Mouse (Mus musculus) CH12F3 (cell line): ENCODE data around the gene Olfr1130.
"Not testable (repeated sequence)": the region's sequence is repeated elsewhere in the genome, so short reads cannot be mapped to it uniquely, and the experiment has no call there.

Experiments used
- in situ Hi-C: fragments of 300-500 bp; cut with MboI; formaldehyde crosslinking; loops from 2 replicates; pipeline ENCODE4 v1.14.3; 2020; ENCODE audit warnings: low sequenced_read_pairs

Olfr1130 gene

GRCm38 (mm10) chr2:87605912-87606311 is at the start of gene Olfr1130:
Gene Olfr1130 (plus strand): TSS chr2:87606212.
- in situ Hi-C loops, result not testable (repeated sequence)

GRCm38 (mm10) chr2:87573602-87574001 is 32.4 kb upstream of the Olfr1130 start, which contains the start of gene Olfr1129:
Gene Olfr1129 (plus strand): TSS chr2:87573902.
- in situ Hi-C loops, result not testable (repeated sequence)

GRCm38 (mm10) chr2:87626804-87627203 is 20.8 kb downstream of the Olfr1130 start, which contains the start of gene Olfr1131:
Gene Olfr1131 (plus strand): TSS chr2:87627104.
- in situ Hi-C loops, result no loop called here

- in situ Hi-C loops, result no loop called here
Measured at GRCm38 (mm10) chr2:87637435-87637834, 31.4 kb downstream of the Olfr1130 start, which contains the start of gene Olfr1132. Gene Olfr1132 (minus strand): TSS chr2:87637535.

- in situ Hi-C loops, result no loop called here
Measured at GRCm38 (mm10) chr2:87642441-87642840, 36.4 kb downstream of the Olfr1130 start.

- in situ Hi-C loops, result no loop called here
Measured at GRCm38 (mm10) chr2:87647274-87647673, 41.3 kb downstream of the Olfr1130 start, which contains the start of gene Olfr1133. Gene Olfr1133 (minus strand): TSS chr2:87647374.

DNA sequence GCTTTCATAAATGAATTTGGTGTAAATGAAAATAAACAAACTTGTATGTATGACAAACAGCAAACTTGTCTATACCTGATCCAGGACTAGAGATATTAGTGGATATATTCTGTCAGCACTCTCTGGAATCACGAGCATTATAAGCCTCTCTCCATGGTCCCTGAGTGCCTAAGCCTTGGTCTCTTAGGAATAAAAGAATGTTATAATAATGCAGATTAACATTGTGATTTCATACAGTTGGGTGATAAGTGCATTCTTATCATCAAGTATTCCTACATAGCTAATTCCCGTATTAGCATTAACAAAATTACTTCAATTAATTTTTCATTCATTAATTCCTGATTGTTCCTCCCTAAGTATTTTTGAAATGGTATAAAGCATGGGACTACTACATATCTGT is 52.3 kb downstream of the Olfr1130 start, which contains the start of gene Olfr1134:
Gene Olfr1134 (minus strand): TSS at position 101 of the 400 bp plus-strand sequence.
- in situ Hi-C loops, result no loop called here
